Mouse (Mus musculus) heart, adult 9 months (tissue): Measurements from ENCODE around the gene Cpne5.

Experiments used
- DNase-seq, 2 experiments: peaks; one replicate each; pipeline ENCODE4 v3.0.0; 2022; ENCODE audit warnings: low spot score in 2 of 2

Cpne5 gene

GRCm38 (mm10) chr17:29211836-29212235, 26.1 kb downstream of the Cpne5 start:
- DNase-seq, result no peak

- no peak for DNase-seq
These were observed 27.9 kb downstream of the Cpne5 start for GRCm38 (mm10) chr17:29210037-29210436.

- DNase-seq, result no peak
These were observed 31.9 kb downstream of the Cpne5 start for GRCm38 (mm10) chr17:29206052-29206451.

- no peak for DNase-seq
These were observed 35.4 kb downstream of the Cpne5 start for GRCm38 (mm10) chr17:29202604-29203003.

GRCm38 (mm10) chr17:29199821-29200220, 38.1 kb downstream of the Cpne5 start:
- no peak for DNase-seq

GRCm38 (mm10) chr17:29199151-29199800, 38.7 kb downstream of the Cpne5 start:
- DNase-seq, result no peak

- DNase-seq, result no peak
These were observed 42.4 kb downstream of the Cpne5 start for GRCm38 (mm10) chr17:29195579-29195978.

GRCm38 (mm10) chr17:29188989-29189388, 49.0 kb downstream of the Cpne5 start:
- DNase-seq, result no peak

GRCm38 (mm10) chr17:29186989-29187859, 50.7 kb downstream of the Cpne5 start:
- DNase-seq, result no peak

- no peak for DNase-seq
These were observed 52.5 kb downstream of the Cpne5 start for GRCm38 (mm10) chr17:29185376-29186046.

GRCm38 (mm10) chr17:29183162-29183561, 54.8 kb downstream of the Cpne5 start:
- DNase-seq, result no peak

- DNase-seq, result no peak
These were observed 56.2 kb downstream of the Cpne5 start for GRCm38 (mm10) chr17:29181751-29182150.

GRCm38 (mm10) chr17:29180406-29181127, 57.4 kb downstream of the Cpne5 start:
- DNase-seq, result no peak

- no peak for DNase-seq
These were observed 58.0 kb downstream of the Cpne5 start for GRCm38 (mm10) chr17:29179917-29180316.

- no peak for DNase-seq
These were observed 59.4 kb downstream of the Cpne5 start for GRCm38 (mm10) chr17:29178503-29179059.

- DNase-seq, result peak in 1 of 2 experiments; percentile 37
These were observed 61.3 kb downstream of the Cpne5 start for GRCm38 (mm10) chr17:29176391-29177267.

- no peak for DNase-seq
These were observed 62.3 kb downstream of the Cpne5 start for GRCm38 (mm10) chr17:29175693-29176092.

- DNase-seq, result no peak
These were observed 64.8 kb downstream of the Cpne5 start for GRCm38 (mm10) chr17:29173165-29173564.

GRCm38 (mm10) chr17:29172062-29172461, 65.9 kb downstream of the Cpne5 start:
- peak in 1 of 2 experiments; percentile 36 for DNase-seq

- DNase-seq, result peak; percentile 69 to 82
These were observed 66.8 kb downstream of the Cpne5 start for GRCm38 (mm10) chr17:29171001-29171772.
